Mouse (Mus musculus): ENCODE measurements at regions not wholly inside any gene's neighbourhood (a gene's known extent, or its start where the extent isn't known, plus 50 kb on each side); places are given as distances from the start of the nearest gene placed in this dataset.

- no peak for TF ChIP-seq GATA1 (IDR thresholded peaks at IDR 0.05; ENCODE audit: low read length)
- TF ChIP-seq TAL1 (IDR thresholded peaks at IDR 0.05; ENCODE audit: low read length), result no peak
Observed at GRCm38 (mm10) chr4:84196732-84197131, 478.3 kb downstream of the Bnc2 start.
